Mouse (Mus musculus) liver, embryonic 14.5 days (tissue): ENCODE data around the gene Krt83.

Experiments used
- CTCF ChIP-seq: IDR thresholded peaks from 2 replicates; pipeline ENCODE4 v1.5.1; 2016; ENCODE audit warnings: antibody characterized with exemption, low read depth, control low read depth
- EP300 ChIP-seq: IDR thresholded peaks from 2 replicates; pipeline ENCODE4 v1.6.1; 2016; ENCODE audit warnings: antibody characterized with exemption, low read depth

GRCm38 (mm10) chr15:101537864-101538579 lies 46.7 kb upstream of the Krt83 start:
- TF ChIP-seq CTCF (no peak), EP300 (no peak)
